Mouse (Mus musculus) heart, adult 10 weeks (tissue): ENCODE results near the gene Tut7. TPM values are rescaled to one million over a fixed set of nuclear protein-coding genes. Genes with fewer than 3 reads are reported as not detected.

Source experiments
- polyA plus RNA-seq: library from polyadenylated mRNA; stranded (reverse); fragments of 350-450 nt; fragmentation: Illumina TruSeq; extraction: RNeasy Lipid Tissue Mini Kit (QIAGEN cat#74804); gene quantifications from one replicate; pipeline ENCODE4 v1.2.3, GENCODE M21; 2014; ENCODE audit warnings: low read depth, low replicate concordance

The Tut7 gene
- 34.1 TPM for polyA plus RNA-seq

DNA sequence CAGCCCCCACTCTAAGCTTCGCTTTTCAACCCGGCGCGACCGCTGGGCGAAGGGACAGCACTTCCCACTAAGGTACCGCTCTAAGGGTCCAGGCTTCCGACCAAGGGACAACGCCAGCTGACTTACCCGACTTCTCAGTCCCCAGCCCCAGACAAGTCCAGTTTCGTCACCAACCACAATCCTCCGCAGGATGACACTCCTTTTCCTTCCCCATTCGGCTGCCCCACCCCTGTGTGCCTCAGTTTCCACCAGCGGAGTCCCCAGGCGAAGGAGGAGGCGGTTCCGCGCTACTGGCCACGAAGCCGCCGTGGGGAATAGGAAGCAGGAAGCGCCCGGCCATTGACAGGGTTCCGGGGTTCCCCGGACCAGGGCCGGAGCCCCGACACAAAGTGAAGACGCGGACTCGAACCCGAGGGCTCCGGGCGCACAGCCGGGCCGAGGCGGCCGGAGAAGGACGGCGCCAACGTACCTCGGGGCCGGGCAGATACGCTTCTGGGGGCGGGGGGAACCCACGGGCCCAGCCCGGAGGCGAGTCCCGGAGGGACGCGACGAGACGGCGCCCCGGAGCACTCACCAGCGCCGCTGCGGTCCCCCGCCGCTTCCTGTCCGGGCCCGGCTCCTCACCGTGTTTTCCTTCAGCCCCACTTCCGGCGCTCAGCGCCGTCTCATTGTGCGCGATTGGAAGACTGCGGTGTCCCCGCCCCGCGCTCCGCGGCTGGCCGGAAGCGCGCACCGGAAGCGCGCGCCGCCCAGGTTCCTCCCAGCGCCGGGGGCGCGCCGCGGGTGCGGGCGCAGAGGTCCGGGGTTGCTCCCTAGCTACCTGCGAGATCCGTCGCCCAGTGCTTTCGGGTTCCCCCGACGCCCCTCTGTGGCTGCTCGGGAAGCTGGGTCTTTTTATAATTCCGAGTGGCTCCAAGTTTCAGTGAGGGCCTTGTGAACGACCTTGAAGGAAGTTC is at the start of gene Tut7:
Gene Tut7, minus strand, starts transcription at position 641 of the 956 bp plus-strand sequence.

DNA sequence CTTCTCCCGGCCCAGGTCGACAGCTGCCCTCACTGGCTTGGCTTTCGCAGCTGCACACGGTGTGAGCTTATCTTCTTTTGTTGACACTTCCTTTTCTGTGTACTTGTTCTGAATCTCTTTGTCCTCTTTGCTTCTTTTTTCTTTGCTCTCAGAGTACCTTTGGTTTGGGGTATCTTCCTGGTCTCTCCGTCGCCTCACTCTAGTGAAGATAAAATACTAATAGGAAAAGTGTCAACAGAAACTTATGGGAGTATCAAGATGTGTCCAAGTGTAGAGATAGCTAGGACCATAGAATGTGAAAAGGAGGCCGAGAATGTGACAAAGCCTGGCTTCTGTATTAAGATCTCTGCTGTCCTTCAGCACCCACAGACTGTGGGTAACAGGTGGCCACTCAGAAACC is 40.8 kb downstream of the Tut7 start, which contains the start of gene Gm49354:
Gene Gm49354, minus strand, starts transcription at position 101 of the 400 bp plus-strand sequence.

DNA sequence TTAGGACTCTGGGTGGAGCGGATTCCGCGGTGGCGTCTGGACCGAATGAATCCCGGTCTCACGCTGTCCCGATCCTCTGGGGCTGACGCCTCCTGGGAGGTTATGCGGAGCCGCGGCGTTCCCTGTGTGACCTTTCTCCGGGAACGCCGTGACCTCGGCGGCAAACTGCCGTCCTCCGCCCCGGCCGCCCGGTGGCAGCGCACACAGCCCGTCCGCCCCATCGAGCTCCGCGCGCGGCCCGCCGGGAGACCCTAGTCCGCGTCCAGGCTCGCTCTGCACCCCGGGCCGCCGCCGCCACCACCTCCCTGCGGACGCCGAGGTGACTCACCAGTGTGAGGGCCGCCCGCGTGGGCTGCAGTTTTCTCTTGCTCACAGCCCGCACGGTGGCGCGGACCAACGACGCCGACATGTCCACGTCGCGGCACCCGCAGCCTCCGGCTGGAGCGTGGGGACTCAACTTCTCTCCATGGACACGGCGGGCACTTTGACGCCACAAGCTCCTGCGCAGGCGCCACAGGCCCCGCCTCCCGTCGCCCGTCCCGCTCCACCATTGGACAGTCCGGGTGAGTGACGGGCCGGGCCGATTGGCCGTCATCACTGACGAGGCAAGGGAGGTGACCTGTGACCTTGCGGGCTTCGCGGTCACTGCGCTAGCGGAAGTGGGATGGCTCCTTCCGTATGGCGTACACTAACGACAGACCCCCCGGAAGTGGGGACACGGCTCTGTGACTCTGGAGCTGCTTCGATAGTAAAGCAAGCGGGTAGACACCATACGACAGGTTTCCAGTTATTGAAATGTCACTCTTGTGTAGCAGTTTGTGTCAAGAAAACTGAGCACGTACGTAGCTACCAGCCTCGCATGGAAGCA is 53.4 kb downstream of the Tut7 start, which contains the start of gene Isca1:
Gene Isca1, minus strand, starts transcription at position 515 of the 868 bp plus-strand sequence.

DNA sequence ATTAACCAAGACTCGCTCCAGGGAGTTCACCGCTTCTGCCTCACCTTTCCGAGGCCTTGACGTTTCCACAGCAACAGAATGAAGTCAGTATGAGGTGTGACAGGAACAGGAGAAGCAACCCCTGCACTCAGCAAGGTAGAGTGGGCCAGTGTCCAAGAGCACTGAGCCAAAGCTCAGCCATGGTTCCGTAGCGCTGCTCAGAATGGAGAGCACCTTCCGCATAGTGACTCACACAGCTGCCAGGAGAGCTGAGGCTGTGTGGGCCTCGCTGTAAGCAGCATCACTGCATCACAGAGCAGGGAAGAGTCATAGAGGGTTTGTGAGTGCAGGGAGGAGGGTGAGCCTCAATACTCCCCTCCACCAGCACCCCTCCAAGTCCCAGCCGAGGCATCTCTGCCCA is 76.2 kb downstream of the Tut7 start, which contains the start of gene 1700014D04Rik:
Gene 1700014D04Rik, minus strand, starts transcription at position 42 of the 400 bp plus-strand sequence.

DNA sequence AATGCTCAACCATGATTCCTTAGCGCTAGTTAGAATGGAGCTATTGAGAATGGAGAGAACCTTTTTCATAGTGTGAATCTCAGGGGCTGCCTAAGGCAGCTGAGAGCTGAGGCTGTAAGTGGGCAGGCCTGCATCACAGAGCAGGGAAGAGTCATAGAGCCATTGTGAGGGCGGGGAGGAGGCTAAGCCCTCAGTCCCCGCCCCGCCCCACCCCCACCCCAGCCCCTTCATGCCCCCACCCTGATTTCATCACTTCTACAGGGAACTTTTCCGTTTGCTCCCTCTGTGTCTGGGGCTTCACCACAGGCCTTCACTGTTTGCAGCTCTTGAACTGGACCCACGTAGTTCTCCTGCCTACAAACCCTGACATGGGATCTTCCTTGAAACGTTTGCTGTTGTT is 91.3 kb downstream of the Tut7 start, which contains the start of gene Spata31d1d:
Gene Spata31d1d, minus strand, starts transcription at position 101 of the 400 bp plus-strand sequence.

Other genes with a start within 250 kb of the Tut7 start
- gene Agtpbp1, start 237.9 kb downstream of the Tut7 start, polyA plus RNA-seq: 111 TPM
- 51.5 TPM for gene Naa35, start 237.9 kb downstream of the Tut7 start, polyA plus RNA-seq
- 13.5 TPM for gene Golm1, start 147.3 kb downstream of the Tut7 start, polyA plus RNA-seq
- gene 4921517D22Rik, start 129.0 kb downstream of the Tut7 start, polyA plus RNA-seq: not detected
- gene Spata31d1a, start 112.8 kb downstream of the Tut7 start, polyA plus RNA-seq: not detected
- gene Spata31d1b, start 110.9 kb downstream of the Tut7 start, polyA plus RNA-seq: not detected
- not detected for gene Spata31d1d, start 91.4 kb downstream of the Tut7 start, polyA plus RNA-seq
- not detected for gene 1700014D04Rik, start 76.4 kb downstream of the Tut7 start, polyA plus RNA-seq
- 322 TPM for gene Isca1, start 53.3 kb downstream of the Tut7 start, polyA plus RNA-seq
- gene Gm49354, start 40.9 kb downstream of the Tut7 start, polyA plus RNA-seq: not detected